Mouse (Mus musculus) CH12.LX (cell line): Measurements from ENCODE around the gene Ms4a10. TPM values are rescaled to one million over a fixed set of nuclear protein-coding genes. Genes with fewer than 3 reads are reported as not detected.

Source experiments
- DNase-seq: peaks from one replicate; pipeline ENCODE4 v3.0.0-alpha.2; 2013; ENCODE audit errors: extremely low read depth
- H3K27ac ChIP-seq: 2 replicates; pipeline ENCODE4 v1.5.1; 2012; ENCODE audit warnings: low read depth, mild to moderate bottlenecking, control low read depth, moderate library complexity; ENCODE audit not compliant: insufficient read depth
- H3K27me3 ChIP-seq: replicated peaks from 2 replicates; pipeline ENCODE3; 2012; ENCODE audit warnings: inconsistent platforms
- H3K36me3 ChIP-seq, 2 experiments: replicated peaks in 1 of 2; 2 replicates each; pipeline versions ENCODE3 to v1.6.1; 2012; ENCODE audit warnings: inconsistent platforms in 1 of 2, low read length in 1 of 2, mild to moderate bottlenecking in 1 of 2, mixed read lengths in 1 of 2, moderate library complexity in 1 of 2; ENCODE audit not compliant: control insufficient read depth in 1 of 2, insufficient read depth in 1 of 2
- H3K4me1 ChIP-seq, 2 experiments: 2 replicates each; pipeline ENCODE4 v1.6.1; 2012; ENCODE audit warnings: inconsistent platforms in 1 of 2, moderate library complexity in 1 of 2; ENCODE audit not compliant: insufficient read depth in 2 of 2, control insufficient read depth in 1 of 2
- H3K4me2 ChIP-seq: 2 replicates; pipeline ENCODE4 v1.6.1; 2012; ENCODE audit warnings: low read depth, mild to moderate bottlenecking, control low read depth; ENCODE audit not compliant: poor library complexity, insufficient read depth, severe bottlenecking
- H3K4me3 ChIP-seq, 3 experiments: fragments of 150-350 bp in 1 of 3; sonication (generic) in 1 of 3; replicated peaks in 1 of 3; 2 replicates each; pipeline versions ENCODE3 to v1.5.1; 2011 to 2012; ENCODE audit warnings: low read depth in 2 of 3, low read length in 2 of 3, mild to moderate bottlenecking in 2 of 3, moderate library complexity in 2 of 3, control low read depth in 1 of 3, improper control_type of control experiment in 1 of 3, inconsistent platforms in 1 of 3, mixed read lengths in 1 of 3; ENCODE audit not compliant: poor library complexity in 1 of 3
- H3K79me2 ChIP-seq: replicated peaks from 2 replicates; pipeline ENCODE4 v1.6.1; 2012; ENCODE audit warnings: mild to moderate bottlenecking, moderate library complexity; ENCODE audit not compliant: control insufficient read depth, poor library complexity, insufficient read depth, severe bottlenecking; ENCODE audit errors: extremely low read depth
- H3K9ac ChIP-seq: 2 replicates; pipeline ENCODE4 v1.6.1; 2012; ENCODE audit warnings: low read depth, mild to moderate bottlenecking, control low read depth, moderate library complexity; ENCODE audit not compliant: insufficient read depth
- H3K9me3 ChIP-seq: replicated peaks from 2 replicates; pipeline ENCODE3; 2012; ENCODE audit warnings: low read length, inconsistent platforms, mixed read lengths
- BHLHE40 ChIP-seq: IDR thresholded peaks from 2 replicates; pipeline ENCODE4 v1.6.1; 2011; ENCODE audit warnings: mild to moderate bottlenecking, low read depth, low read length, improper control_type of control experiment
- CHD2 ChIP-seq: IDR thresholded peaks from 2 replicates; pipeline ENCODE4 v1.6.1; 2011; ENCODE audit warnings: low read length, improper control_type of control experiment
- EP300 ChIP-seq: IDR thresholded peaks from 2 replicates; pipeline ENCODE4 v1.6.1; 2011; ENCODE audit warnings: low read length, improper control_type of control experiment
- ETS1 ChIP-seq: conservative IDR thresholded peaks from 2 replicates; pipeline ENCODE4 v1.6.1; 2012; ENCODE audit warnings: low read depth, mild to moderate bottlenecking, inconsistent platforms, low read length, improper control_type of control experiment, moderate library complexity
- JUN ChIP-seq: IDR thresholded peaks from 2 replicates; pipeline ENCODE4 v1.6.1; 2011; ENCODE audit warnings: low read depth, mild to moderate bottlenecking, low read length, improper control_type of control experiment, moderate library complexity; ENCODE audit not compliant: insufficient read depth
- MEF2A ChIP-seq: IDR thresholded peaks from 2 replicates; pipeline ENCODE4 v1.6.1; 2014; ENCODE audit warnings: low read depth, mild to moderate bottlenecking, inconsistent platforms, low read length, improper control_type of control experiment, borderline replicate concordance
- MXI1 ChIP-seq: IDR thresholded peaks from 2 replicates; pipeline ENCODE4 v1.6.1; 2011; ENCODE audit warnings: mild to moderate bottlenecking, low read depth, low read length, improper control_type of control experiment
- POLR2AphosphoS2 ChIP-seq: IDR thresholded peaks from 2 replicates; pipeline ENCODE4 v1.6.1; 2011; ENCODE audit warnings: low read depth, low read length, improper control_type of control experiment
- TBP ChIP-seq: conservative IDR thresholded peaks from 2 replicates; pipeline ENCODE4 v1.6.1; 2011; ENCODE audit warnings: low read depth, low read length, improper control_type of control experiment
- dilution Hi-C: fragments of 300-500 bp; cut with MboI; formaldehyde crosslinking; loops from 2 replicates; pipeline ENCODE4 v1.14.3; 2020; ENCODE audit warnings: low sequenced_read_pairs; ENCODE audit not compliant: extremely low pct_unique_long_range_greater_than_20kb, extremely low pct_ligation_motif_present
- in situ Hi-C: fragments of 300-500 bp; cut with MboI; formaldehyde crosslinking; loops from 3 replicates; pipeline ENCODE4 v1.14.3; 2019; ENCODE audit warnings: low sequenced_read_pairs, low pct_ligation_motif_present, low pct_unique_long_range_greater_than_20kb, mixed read lengths
- polyA plus RNA-seq: library from polyadenylated mRNA; unstranded; fragments of >175 nt; gene quantifications from 2 replicates; pipeline ENCODE4 v1.2.1, GENCODE M21; 2012; ENCODE audit warnings: low read depth; ENCODE audit not compliant: insufficient read length
- total RNA-seq, 2 experiments: library from RNA; depleted of rRNA; stranded (reverse); fragments of 300-350 nt in 1 of 2; fragments of >200 nt in 1 of 2; gene quantifications; 2 replicates each; pipeline ENCODE4 v1.2.3; 2012 to 2014

Gene Ms4a10
- total and polyA plus RNA-seq, 3 experiments = not detected

- peaks cover 8% of the 10 kb centered on the region for H3K27me3 ChIP-seq
- H3K4me2 ChIP-seq = peak overlapping the region; percentile 95; the same call in 1 of the 2 replicates
- TF ChIP-seq TBP = no peak
- H3K79me2 ChIP-seq = peaks cover 31% of the 10 kb centered on the region
- peak overlapping the region in 2 of 3 experiments; percentile 76 to 85 for H3K4me3 ChIP-seq
- peak overlapping the region; percentile 54; the same call in 1 of the 2 replicates for H3K9ac ChIP-seq
- in situ Hi-C loops (no loop called here), dilution Hi-C loops (no loop called here)
- no peak overlapping the region for H3K27ac ChIP-seq
- no peak for DNase-seq
- H3K9me3 ChIP-seq = no peaks in the 10 kb centered on the region
- peaks cover 21 to 50% of the 10 kb centered on the region in 2 experiments for H3K4me1 ChIP-seq
- peaks cover 37 to 57% of the 10 kb centered on the region in 2 experiments for H3K36me3 ChIP-seq
Measured at GRCm38 (mm10) chr19:10946506-10946905, 28.0 kb downstream of the Ms4a10 start.

GRCm38 (mm10) chr19:10943955-10944354 is 30.5 kb downstream of the Ms4a10 start:
- H3K36me3 ChIP-seq = peaks cover 50 to 74% of the 10 kb centered on the region in 2 experiments
- no peak overlapping the region for H3K9ac ChIP-seq
- H3K79me2 ChIP-seq = peaks cover 30% of the 10 kb centered on the region
- no peak overlapping the region for H3K4me3 ChIP-seq
- in situ Hi-C loops (no loop called here), dilution Hi-C loops (no loop called here)
- peak overlapping the region; percentile 6; the same call in 1 of the 2 replicates for H3K27ac ChIP-seq
- H3K9me3 ChIP-seq = peaks cover 3% of the 10 kb centered on the region
- peaks cover 21 to 44% of the 10 kb centered on the region in 2 experiments for H3K4me1 ChIP-seq
- DNase-seq = peak; percentile 68
- TF ChIP-seq JUN (no peak), TBP (no peak), MXI1 (no peak), ETS1 (peak; percentile 64; the same call in 1 of the 2 replicates), BHLHE40 (peak; percentile 72), EP300 (0 out of 2 replicates have a peak, but pooled peaks have one; percentile 42), MEF2A (peak; percentile 64)
- no peaks in the 10 kb centered on the region for H3K27me3 ChIP-seq
- no peak overlapping the region for H3K4me2 ChIP-seq

GRCm38 (mm10) chr19:10940801-10941457 is 33.5 kb downstream of the Ms4a10 start:
- TF ChIP-seq CHD2 (no peak), POLR2AphosphoS2 (peak; percentile 76; the same call in 1 of the 2 replicates)
- Histone ChIP-seq H3K27ac (no peak overlapping the region), H3K9me3 (peaks cover 6% of the 10 kb centered on the region), H3K79me2 (peaks cover 1% of the 10 kb centered on the region; the same call in 1 of the 2 replicates), H3K27me3 (no peaks in the 10 kb centered on the region), H3K36me3 (peaks cover 50 to 59% of the 10 kb centered on the region in 2 experiments), H3K4me2 (no peak overlapping the region), H3K4me3 (no peak overlapping the region), H3K9ac (no peak overlapping the region), H3K4me1 (peaks cover 12 to 26% of the 10 kb centered on the region in 2 experiments)
- DNase-seq = no peak
- in situ Hi-C loops (no loop called here), dilution Hi-C loops (no loop called here)
